Mouse (Mus musculus) MEL-GATA-1-ER (cell line): Measurements from ENCODE around the gene Cldn11.
A peak's percentile ranks its signal among the peaks of the same experiment; 100 is the strongest.
"Not testable (repeated sequence)": the region's sequence is repeated elsewhere in the genome, so short reads cannot be mapped to it uniquely, and the experiment has no call there.

Experiments
- DNase-seq: peaks from one replicate; pipeline ENCODE4 v3.0.0-alpha.2; 2012; ENCODE audit warnings: low read depth; ENCODE audit errors: extremely low read depth

Cldn11 gene

GRCm38 (mm10) chr3:31149706-31150105 is at the start of gene Cldn11:
Cldn11 (plus strand) TSS chr3:31149920.
- DNase-seq, result no peak

GRCm38 (mm10) chr3:31100026-31100425 is 49.7 kb upstream of the Cldn11 start:
- no peak for DNase-seq

GRCm38 (mm10) chr3:31100802-31101201 is 48.9 kb upstream of the Cldn11 start:
- no peak for DNase-seq

GRCm38 (mm10) chr3:31104936-31105335 is 44.8 kb upstream of the Cldn11 start:
- no peak for DNase-seq

- no peak for DNase-seq
These were observed 43.1 kb upstream of the Cldn11 start for GRCm38 (mm10) chr3:31106597-31106996.

GRCm38 (mm10) chr3:31107674-31108073 is 42.0 kb upstream of the Cldn11 start:
- DNase-seq, result no peak

GRCm38 (mm10) chr3:31109108-31109507 is 40.6 kb upstream of the Cldn11 start:
- no peak for DNase-seq

- DNase-seq, result no peak
These were observed 26.6 kb upstream of the Cldn11 start for GRCm38 (mm10) chr3:31123098-31123497.

- no peak for DNase-seq
These were observed 23.4 kb upstream of the Cldn11 start for GRCm38 (mm10) chr3:31126303-31126702.

- DNase-seq, result no peak
These were observed 22.9 kb upstream of the Cldn11 start for GRCm38 (mm10) chr3:31126848-31127247.

- DNase-seq, result no peak
These were observed 20.0 kb upstream of the Cldn11 start for GRCm38 (mm10) chr3:31129766-31130165.

- no peak for DNase-seq
These were observed 16.1 kb upstream of the Cldn11 start for GRCm38 (mm10) chr3:31133664-31134063.

- DNase-seq, result no peak
These were observed 15.5 kb upstream of the Cldn11 start for GRCm38 (mm10) chr3:31134246-31134645.

- DNase-seq, result no peak
These were observed 15.0 kb upstream of the Cldn11 start for GRCm38 (mm10) chr3:31134696-31135095.

GRCm38 (mm10) chr3:31136591-31136990 is 13.1 kb upstream of the Cldn11 start:
- DNase-seq, result not testable (repeated sequence)

- DNase-seq, result peak; percentile 81
These were observed 11.0 kb upstream of the Cldn11 start for GRCm38 (mm10) chr3:31138454-31139424.

GRCm38 (mm10) chr3:31141621-31142020 is 8.1 kb upstream of the Cldn11 start:
- no peak for DNase-seq

- not testable (repeated sequence) for DNase-seq
These were observed 4.5 kb upstream of the Cldn11 start for GRCm38 (mm10) chr3:31145222-31145621.

- DNase-seq, result peak; percentile 74
These were observed 4.0 kb upstream of the Cldn11 start for GRCm38 (mm10) chr3:31145641-31146290.

- DNase-seq, result no peak
These were observed 1.1 kb upstream of the Cldn11 start for GRCm38 (mm10) chr3:31148595-31148994.

GRCm38 (mm10) chr3:31152108-31152507 is 2.4 kb downstream of the Cldn11 start:
- DNase-seq, result no peak

GRCm38 (mm10) chr3:31156126-31156525 is 6.4 kb downstream of the Cldn11 start:
- DNase-seq, result no peak
